Mouse (Mus musculus) thymus, adult 2 months (tissue): Measurements from ENCODE around the gene Lipa. TPM values are rescaled to one million over a fixed set of nuclear protein-coding genes. Genes with fewer than 3 reads are reported as not detected.

Source experiments
- DNase-seq: peaks from one replicate; pipeline ENCODE4 v3.0.0; 2021
- H3K27ac ChIP-seq: fragments of 200-500 bp; 2 replicates; pipeline ENCODE4 v1.5.1; 2012; ENCODE audit warnings: low read length, control low read depth; ENCODE audit not compliant: control insufficient read depth, insufficient read depth
- H3K27me3 ChIP-seq: fragments of 200-500 bp; 2 replicates; pipeline ENCODE4 v1.6.1; 2012; ENCODE audit warnings: mild to moderate bottlenecking, low read length, moderate library complexity, mixed read lengths; ENCODE audit not compliant: control insufficient read depth, insufficient read depth
- H3K36me3 ChIP-seq: fragments of 200-500 bp; 2 replicates; pipeline ENCODE4 v1.6.1; 2012; ENCODE audit warnings: mild to moderate bottlenecking, low read length, moderate library complexity; ENCODE audit not compliant: control insufficient read depth, insufficient read depth
- H3K4me1 ChIP-seq: fragments of 200-500 bp; replicated peaks from 2 replicates; pipeline ENCODE4 v1.6.1; 2012; ENCODE audit warnings: low read length; ENCODE audit not compliant: control insufficient read depth, insufficient read depth
- H3K4me3 ChIP-seq: fragments of 200-500 bp; 2 replicates; pipeline ENCODE4 v1.5.1; 2012; ENCODE audit warnings: mild to moderate bottlenecking, low read length, control low read depth, moderate library complexity; ENCODE audit not compliant: control insufficient read depth, insufficient read depth
- CTCF ChIP-seq: fragments of 200-500 bp; IDR thresholded peaks from 2 replicates; pipeline ENCODE4 v1.5.1; 2012; ENCODE audit warnings: mild to moderate bottlenecking, control low read depth, low read length, moderate library complexity, borderline replicate concordance; ENCODE audit not compliant: control insufficient read depth, poor library complexity, insufficient read depth; ENCODE audit errors: extremely low read depth
- POLR2A ChIP-seq: fragments of 200-500 bp; IDR thresholded peaks from 2 replicates; pipeline ENCODE4 v1.6.1; 2012; ENCODE audit warnings: mild to moderate bottlenecking, low read length, control low read depth, moderate library complexity; ENCODE audit not compliant: control insufficient read depth, poor library complexity, insufficient read depth; ENCODE audit errors: extremely low read depth
- WGBS: fragments of 180-500 bp; shearing (Covaris S2); methylation state at CpG from one replicate; pipeline ENCODE4 v1.1.7; 2018; 5-methylcytosine and 5-hydroxymethylcytosine counted together
- polyA plus RNA-seq: library from polyadenylated mRNA; depleted of rRNA; stranded (reverse); fragments of >200 nt; gene quantifications from 2 replicates; pipeline ENCODE4 v1.2.3, GENCODE M21; 2012

Gene Lipa
- polyA plus RNA-seq, 1 experiment = 136 TPM

GRCm38 (mm10) chr19:34474991-34475971, 52.0 kb downstream of the Lipa start, which contains the start of gene Ch25h:
TSS of gene Ch25h (minus strand) at chr19:34475164.
- Histone ChIP-seq H3K4me1 (peaks cover 16% of the 10 kb centered on the region), H3K27ac (no peak within 1 kb of the TSS), H3K27me3 (peaks cover 9% of the 10 kb centered on the region; the same call in 1 of the 2 replicates), H3K36me3 (no peaks in the 10 kb centered on the region), H3K4me3 (peak within 1 kb of the TSS; percentile 52)
- WGBS = 5% methylated on average over 35 of the region's 35 CpGs
- DNase-seq = peak; percentile 70
- TF ChIP-seq CTCF (no peak), POLR2A (no peak)

GRCm38 (mm10) chr19:34474228-34474990, 52.9 kb downstream of the Lipa start:
- 13% methylated on average over 49 of the region's 49 CpGs for WGBS
- peaks cover 9% of the 10 kb centered on the region; the same call in 1 of the 2 replicates for H3K27me3 ChIP-seq
- H3K4me3 ChIP-seq = peak overlapping the region; percentile 52
- no peaks in the 10 kb centered on the region for H3K36me3 ChIP-seq
- peaks cover 16% of the 10 kb centered on the region for H3K4me1 ChIP-seq
- peak; percentile 28 for DNase-seq
- no peak for TF ChIP-seq CTCF
- TF ChIP-seq POLR2A = no peak
- H3K27ac ChIP-seq = no peak overlapping the region

GRCm38 (mm10) chr19:34471703-34472102, 55.6 kb downstream of the Lipa start:
- peaks cover 9% of the 10 kb centered on the region; the same call in 1 of the 2 replicates for H3K27me3 ChIP-seq
- no peaks in the 10 kb centered on the region for H3K36me3 ChIP-seq
- TF ChIP-seq CTCF (no peak), POLR2A (no peak)
- H3K4me1 ChIP-seq = peaks cover 16% of the 10 kb centered on the region
- H3K4me3 ChIP-seq = no peak overlapping the region
- H3K27ac ChIP-seq = no peak overlapping the region
- DNase-seq = no peak
- 45% methylated on average over 2 of the region's 2 CpGs for WGBS

- WGBS = 69% methylated on average over 3 of the region's 3 CpGs
- H3K27me3 ChIP-seq = no peaks in the 10 kb centered on the region
- H3K4me3 ChIP-seq = no peak overlapping the region
- no peaks in the 10 kb centered on the region for H3K4me1 ChIP-seq
- no peak for DNase-seq
- H3K27ac ChIP-seq = no peak overlapping the region
- TF ChIP-seq CTCF (no peak), POLR2A (no peak)
- H3K36me3 ChIP-seq = no peaks in the 10 kb centered on the region
Observed at GRCm38 (mm10) chr19:34468794-34469193, 58.5 kb downstream of the Lipa start.

GRCm38 (mm10) chr19:34468216-34468615, 59.1 kb downstream of the Lipa start:
- TF ChIP-seq POLR2A (no peak), CTCF (no peak)
- Histone ChIP-seq H3K27me3 (no peaks in the 10 kb centered on the region), H3K4me1 (no peaks in the 10 kb centered on the region), H3K27ac (no peak overlapping the region), H3K36me3 (no peaks in the 10 kb centered on the region), H3K4me3 (no peak overlapping the region)
- no peak for DNase-seq
- 89% methylated on average over 6 of the region's 6 CpGs for WGBS

GRCm38 (mm10) chr19:34464453-34464852, 62.8 kb downstream of the Lipa start:
- no peak for TF ChIP-seq POLR2A
- TF ChIP-seq CTCF = no peak
- no peaks in the 10 kb centered on the region for H3K36me3 ChIP-seq
- no peaks in the 10 kb centered on the region for H3K4me1 ChIP-seq
- H3K27ac ChIP-seq = no peak overlapping the region
- WGBS = 53% methylated on average over 3 of the region's 3 CpGs
- no peaks in the 10 kb centered on the region for H3K27me3 ChIP-seq
- no peak overlapping the region for H3K4me3 ChIP-seq
- no peak for DNase-seq
